Mouse (Mus musculus) bone marrow, adult 2 months (tissue): Measurements from ENCODE around the gene Micu1. TPM values are rescaled to one million over a fixed set of nuclear protein-coding genes. Genes with fewer than 3 reads are reported as not detected.

ENCODE experiments used
- H3K27ac ChIP-seq: fragments of 200-500 bp; 2 replicates; pipeline ENCODE4 v1.5.1; 2012; ENCODE audit warnings: low read depth, mild to moderate bottlenecking, control low read depth, inconsistent platforms, low read length; ENCODE audit not compliant: control insufficient read depth, poor library complexity, insufficient read depth
- H3K4me1 ChIP-seq: fragments of 200-500 bp; 2 replicates; pipeline ENCODE4 v1.6.1; 2011; ENCODE audit warnings: low read length; ENCODE audit not compliant: control insufficient read depth, insufficient read depth
- H3K4me3 ChIP-seq: fragments of 200-500 bp; replicated peaks from 2 replicates; pipeline ENCODE3; 2011; ENCODE audit warnings: mild to moderate bottlenecking, low read depth, low read length, control low read depth; ENCODE audit not compliant: control insufficient read depth
- CTCF ChIP-seq: fragments of 200-500 bp; IDR thresholded peaks from 2 replicates; pipeline ENCODE4 v1.5.1; 2011; ENCODE audit warnings: low read length, control low read depth; ENCODE audit not compliant: control insufficient read depth, insufficient read depth
- POLR2A ChIP-seq: fragments of 200-500 bp; IDR thresholded peaks from 2 replicates; pipeline ENCODE4 v1.6.1; 2011; ENCODE audit warnings: low read depth, mild to moderate bottlenecking, control low read depth, low read length, borderline replicate concordance; ENCODE audit not compliant: control insufficient read depth
- WGBS: fragments of 180-500 bp; shearing (Covaris S2); methylation state at CpG from one replicate; pipeline ENCODE4 v1.1.7; 2018; 5-methylcytosine and 5-hydroxymethylcytosine counted together
- polyA plus RNA-seq: library from polyadenylated mRNA; stranded (reverse); fragments of >200 nt; gene quantifications from 2 replicates; pipeline ENCODE4 v1.2.4, GENCODE M21; 2011; ENCODE audit warnings: low replicate concordance; ENCODE audit not compliant: missing spikeins, insufficient read depth, insufficient read length

Micu1 gene
- polyA plus RNA-seq, 1 experiment = 29.0 TPM

GRCm38 (mm10) chr10:59774141-59774534 lies 71.9 kb downstream of the Micu1 start:
- WGBS = 88% methylated on average over 3 of the region's 3 CpGs
- no peak overlapping the region for H3K27ac ChIP-seq
- TF ChIP-seq POLR2A = no peak
- no peak for TF ChIP-seq CTCF
- no peaks in the 10 kb centered on the region for H3K4me1 ChIP-seq
- H3K4me3 ChIP-seq = no peak overlapping the region

- H3K4me3 ChIP-seq = no peak overlapping the region
- H3K4me1 ChIP-seq = no peaks in the 10 kb centered on the region
- no peak overlapping the region for H3K27ac ChIP-seq
- no peak for TF ChIP-seq CTCF
- TF ChIP-seq POLR2A = no peak
- 79% methylated on average over 3 of the region's 3 CpGs for WGBS
Observed at GRCm38 (mm10) chr10:59777246-59777645, 75.0 kb downstream of the Micu1 start.

GRCm38 (mm10) chr10:59778137-59778710 lies 75.9 kb downstream of the Micu1 start:
- H3K4me1 ChIP-seq = no peaks in the 10 kb centered on the region
- H3K27ac ChIP-seq = no peak overlapping the region
- TF ChIP-seq CTCF = no peak
- TF ChIP-seq POLR2A = no peak
- no peak overlapping the region for H3K4me3 ChIP-seq
- whole genome bisulfite sequencing = 91% methylated on average over 4 of the region's 4 CpGs

- TF ChIP-seq CTCF = no peak
- 75% methylated on average over 3 of the region's 3 CpGs for WGBS
- Histone ChIP-seq H3K4me3 (no peak overlapping the region), H3K27ac (no peak overlapping the region), H3K4me1 (no peaks in the 10 kb centered on the region)
Observed at GRCm38 (mm10) chr10:59780698-59781097, 78.4 kb downstream of the Micu1 start.

- 83% methylated on average over 7 of the region's 7 CpGs for WGBS
- Histone ChIP-seq H3K4me1 (no peaks in the 10 kb centered on the region), H3K27ac (no peak overlapping the region), H3K4me3 (no peak overlapping the region)
- TF ChIP-seq CTCF = no peak
- TF ChIP-seq POLR2A = no peak
Observed at GRCm38 (mm10) chr10:59781205-59781931, 79.1 kb downstream of the Micu1 start.

- Histone ChIP-seq H3K4me3 (no peak overlapping the region), H3K27ac (no peak overlapping the region), H3K4me1 (no peaks in the 10 kb centered on the region)
- 85% methylated on average over 18 of the region's 18 CpGs for WGBS
- no peak for TF ChIP-seq CTCF
Observed at GRCm38 (mm10) chr10:59784731-59785685, 82.7 kb downstream of the Micu1 start.

- H3K4me3 ChIP-seq = no peak overlapping the region
- TF ChIP-seq POLR2A (no peak), CTCF (no peak)
- H3K27ac ChIP-seq = no peak overlapping the region
- no peaks in the 10 kb centered on the region for H3K4me1 ChIP-seq
- WGBS = 95% methylated on average over 5 of the region's 5 CpGs
Observed at GRCm38 (mm10) chr10:59786289-59786688, 84.0 kb downstream of the Micu1 start.

GRCm38 (mm10) chr10:59787140-59787800 lies 85.0 kb downstream of the Micu1 start:
- WGBS = 81% methylated on average over 11 of the region's 11 CpGs
- no peak overlapping the region for H3K27ac ChIP-seq
- TF ChIP-seq POLR2A = no peak
- no peak; the same call in 1 of the 2 replicates for TF ChIP-seq CTCF
- H3K4me3 ChIP-seq = no peak overlapping the region
- no peaks in the 10 kb centered on the region for H3K4me1 ChIP-seq
